Mouse (Mus musculus): ENCODE data around the gene Wfdc1.
A peak's percentile ranks its signal among the peaks of the same experiment; 100 is the strongest.

Wfdc1 gene

DNA sequence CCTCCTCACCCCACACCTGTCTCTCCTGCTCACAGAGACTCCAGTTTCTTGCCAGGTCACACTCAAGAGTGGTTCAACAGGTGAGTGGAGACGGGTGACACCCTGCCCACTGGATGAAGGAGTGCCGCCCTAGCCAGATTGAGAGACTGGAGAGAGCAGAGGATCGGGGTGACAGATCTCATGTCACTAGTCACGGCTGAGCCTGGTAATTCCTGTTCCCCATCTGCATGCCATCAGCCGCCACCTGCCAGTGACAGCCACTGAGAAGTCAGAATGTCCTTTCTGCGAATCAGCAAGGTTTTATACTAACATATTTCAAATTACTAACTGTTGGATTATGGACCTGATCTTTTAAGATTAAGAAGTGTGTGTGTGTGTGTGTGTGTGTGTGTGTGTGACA lies 24.4 kb downstream of the Wfdc1 start:
- DNase-seq (ENCODE audit: low read depth, low spot score), result no peak

DNA sequence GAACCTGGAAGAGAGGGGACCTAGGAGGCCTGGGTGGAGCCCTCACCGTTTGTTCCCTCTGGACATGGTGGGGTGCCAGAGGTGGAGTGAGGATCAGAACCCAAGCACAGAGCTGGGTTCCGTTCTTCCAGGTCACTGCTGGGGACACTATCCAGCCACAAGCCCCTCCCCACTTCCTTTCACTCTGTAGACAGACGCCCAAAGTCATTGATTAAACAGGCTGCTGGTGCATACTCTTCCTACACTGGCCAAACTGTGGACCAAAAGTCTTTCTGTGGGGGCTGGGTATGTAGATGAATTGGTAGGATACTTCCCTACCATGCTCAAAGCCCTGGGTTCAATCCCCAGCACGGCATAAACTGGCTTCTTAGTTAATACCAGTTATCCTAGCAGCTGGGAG lies 25.8 kb downstream of the Wfdc1 start:
- no peak for DNase-seq (ENCODE audit: low read depth, low spot score)

DNA sequence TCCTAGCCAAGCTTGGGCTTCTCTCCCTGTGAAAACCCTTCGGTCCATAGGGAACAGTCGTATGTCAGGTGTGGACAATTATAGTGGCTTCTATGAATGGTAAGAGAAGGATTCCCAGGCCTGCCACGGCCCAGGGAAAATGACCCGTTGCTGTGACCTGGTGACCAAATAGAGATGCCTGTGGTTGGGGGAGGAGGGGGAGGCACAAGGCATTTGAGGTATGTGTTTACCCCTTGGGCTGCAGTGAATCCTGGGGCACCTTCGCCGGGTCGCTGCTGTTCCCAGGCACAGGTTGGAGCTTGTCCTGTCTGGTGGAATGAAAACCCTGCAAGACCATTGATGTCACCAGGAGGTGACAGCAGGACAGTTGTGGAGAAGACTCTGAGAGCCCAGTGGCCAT lies 28.5 kb downstream of the Wfdc1 start:
- no peak for DNase-seq (ENCODE audit: low read depth, low spot score)

DNA sequence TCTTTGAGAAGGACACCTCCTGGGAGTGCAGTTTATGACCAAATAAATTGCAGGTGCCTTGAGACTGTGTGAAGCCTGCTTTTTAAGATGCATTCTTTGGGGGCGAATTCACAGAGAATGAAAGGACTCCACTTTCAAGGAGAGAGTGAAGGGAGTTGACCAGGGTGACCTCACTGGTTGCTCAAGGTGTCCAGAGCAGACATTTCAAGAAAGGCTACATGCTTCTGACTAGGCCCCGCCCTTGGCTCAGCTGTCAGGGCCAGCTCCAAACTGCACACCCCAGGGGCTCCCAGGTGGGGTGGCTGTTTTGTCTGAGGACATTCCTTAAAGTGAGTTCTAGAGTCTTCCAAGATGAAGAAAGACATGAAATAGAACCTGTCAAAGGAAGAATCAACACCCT lies 31.0 kb downstream of the Wfdc1 start:
- no peak for DNase-seq (ENCODE audit: low read depth, low spot score)

DNA sequence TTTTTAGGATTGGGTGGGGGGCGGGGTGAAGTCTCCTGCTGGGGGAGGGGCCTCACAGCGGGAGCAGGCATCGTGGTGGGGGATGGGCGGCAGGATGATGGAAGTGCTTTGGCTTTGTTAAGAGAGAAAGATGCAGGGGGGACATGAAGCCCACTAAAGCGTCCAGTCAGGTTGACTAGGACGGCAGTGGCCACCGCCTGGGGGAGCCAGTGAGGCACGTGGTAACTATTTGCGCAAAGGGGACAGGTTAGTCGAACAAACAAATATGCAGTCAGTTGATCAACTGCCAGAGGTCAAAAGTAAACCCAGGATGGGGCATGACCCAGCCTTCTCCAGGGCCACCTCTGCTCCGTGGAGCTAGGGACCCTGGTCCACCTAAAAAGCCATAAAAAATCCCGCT lies 32.8 kb downstream of the Wfdc1 start:
- no peak for DNase-seq (ENCODE audit: low read depth, low spot score)

DNA sequence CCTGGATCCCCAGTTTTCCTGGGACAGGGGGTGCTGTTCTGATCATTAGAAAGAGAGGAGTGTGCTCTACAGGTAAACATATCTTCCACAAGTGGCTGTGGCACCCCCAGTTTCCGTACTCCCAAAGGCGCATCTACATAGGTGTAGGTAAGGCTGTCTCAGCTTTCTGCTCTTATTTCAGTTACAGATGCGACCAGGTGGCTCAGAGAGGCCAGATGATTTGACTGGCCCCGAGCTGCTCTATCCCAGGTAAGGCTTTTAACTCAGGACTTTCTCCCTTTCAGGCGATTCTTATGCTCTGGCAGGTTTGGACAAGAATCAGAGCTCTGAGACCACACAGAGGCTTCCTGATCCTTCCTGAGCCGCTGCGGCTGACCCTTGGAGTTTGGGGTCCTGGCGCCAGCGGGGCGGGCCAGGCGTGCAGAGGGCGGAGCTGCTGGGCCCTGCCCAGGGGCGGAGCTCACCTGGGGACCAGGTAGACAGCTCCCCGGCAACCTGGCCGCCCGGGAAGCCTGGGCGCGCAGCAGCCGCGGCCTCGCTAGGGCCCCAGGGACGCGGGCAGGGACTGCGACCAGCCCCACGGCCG lies 33.5 kb downstream of the Wfdc1 start, which contains the start of gene Atp2c2:
Atp2c2 (plus strand) TSS at position 461 of the 586 bp plus-strand sequence.
- DNase-seq (ENCODE audit: low read depth, low spot score), result no peak

DNA sequence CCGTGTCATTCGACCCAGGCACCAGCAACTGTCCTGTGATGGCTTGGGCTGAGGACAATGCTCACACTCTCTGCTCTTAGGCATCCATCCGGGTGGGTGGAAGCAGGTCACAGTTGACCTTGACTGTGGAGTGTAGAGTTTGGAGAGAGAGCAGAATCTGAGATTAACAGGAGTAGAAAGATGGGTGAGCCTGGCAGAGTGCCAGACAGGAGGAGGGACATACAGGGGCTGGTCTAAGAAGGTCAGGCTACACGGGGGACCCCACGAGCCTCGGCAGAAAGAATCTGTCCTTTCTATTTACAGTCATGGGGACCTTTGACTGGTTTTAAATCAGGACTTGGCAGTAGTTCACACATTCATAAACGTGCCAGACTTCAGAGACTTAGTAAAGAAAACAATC lies 36.8 kb downstream of the Wfdc1 start:
- no peak for DNase-seq (ENCODE audit: low read depth, low spot score)

DNA sequence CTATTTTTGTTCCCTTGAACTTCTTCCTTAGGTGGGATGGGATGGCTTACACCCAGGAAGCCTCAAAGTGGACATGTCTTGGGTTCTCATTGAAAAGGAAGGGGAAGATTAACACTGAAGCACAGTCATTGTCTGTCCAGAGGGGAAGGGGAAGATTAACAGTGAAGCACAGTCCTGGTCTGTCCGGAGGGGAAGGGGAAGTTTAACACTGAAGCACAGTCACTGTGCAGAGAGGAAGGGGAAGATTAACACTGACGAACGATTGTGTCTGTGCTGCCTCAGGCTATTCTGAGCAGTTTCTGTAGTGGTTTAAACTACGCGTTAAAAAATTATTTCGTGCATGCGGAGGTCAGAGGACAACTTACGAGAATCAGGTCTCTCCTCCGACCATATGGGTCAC lies 41.0 kb downstream of the Wfdc1 start:
- DNase-seq (ENCODE audit: low read depth, low spot score), result no peak

DNA sequence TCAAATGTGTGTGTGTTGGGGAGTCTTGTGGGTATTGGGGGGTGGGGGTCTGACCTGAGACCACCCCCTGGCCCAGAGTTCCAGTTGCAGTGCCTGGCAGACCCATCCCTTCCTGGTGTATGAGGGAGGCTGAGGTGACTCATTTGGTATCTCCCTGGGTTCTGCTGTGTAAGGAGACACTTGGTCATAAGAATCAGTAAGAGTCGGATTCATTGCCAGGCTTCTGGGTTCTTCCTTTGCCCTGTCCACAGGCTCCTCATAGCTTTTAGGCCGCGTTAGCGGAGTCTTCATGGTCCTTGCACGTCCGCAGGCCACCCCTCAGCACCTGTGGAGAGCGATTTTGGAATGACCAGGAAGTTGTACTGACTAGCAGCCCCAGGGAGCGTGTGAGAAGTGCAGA lies 42.3 kb downstream of the Wfdc1 start:
- peak; percentile 55 for DNase-seq (ENCODE audit: low read depth, low spot score)

DNA sequence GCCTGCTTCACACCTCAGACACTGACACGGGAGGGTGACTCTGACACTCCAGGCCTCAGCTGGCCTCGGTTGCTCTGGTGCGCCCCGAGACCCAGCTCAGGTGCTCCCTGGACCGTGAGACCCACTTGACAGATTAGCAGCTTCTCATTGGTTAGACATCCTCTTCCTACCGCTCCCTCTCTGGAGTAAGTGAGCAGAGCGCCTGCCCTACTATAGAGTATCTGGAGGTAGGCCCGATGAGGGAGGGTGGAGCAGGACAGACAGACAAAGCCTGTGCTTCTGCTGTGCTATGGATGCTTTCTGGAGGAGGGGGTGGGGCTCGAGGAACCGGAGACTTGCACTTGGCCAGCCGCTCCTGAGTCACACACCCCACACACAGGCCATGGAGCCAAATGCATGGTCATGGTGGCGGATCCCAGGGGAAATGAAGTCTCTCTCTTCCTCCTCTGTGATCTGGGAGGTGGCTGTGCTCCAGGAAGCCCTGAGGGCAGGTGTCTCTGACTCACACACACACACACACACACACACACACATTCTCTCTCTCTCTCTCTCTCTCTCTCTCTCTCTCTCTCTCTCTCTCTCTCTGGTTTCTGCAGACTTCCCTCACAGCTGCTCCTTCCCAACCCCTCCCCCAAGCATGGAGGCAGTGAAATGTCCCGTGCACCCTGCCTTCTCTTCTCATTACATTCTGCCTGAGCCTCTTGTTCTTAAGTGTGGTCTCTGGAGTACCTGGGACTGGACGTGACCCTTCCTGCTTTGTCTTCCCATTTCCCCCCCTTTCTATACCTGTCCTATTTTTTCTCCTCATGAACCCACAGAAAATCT lies 42.9 kb downstream of the Wfdc1 start:
- DNase-seq (ENCODE audit: low read depth, low spot score), result peak; percentile 97

DNA sequence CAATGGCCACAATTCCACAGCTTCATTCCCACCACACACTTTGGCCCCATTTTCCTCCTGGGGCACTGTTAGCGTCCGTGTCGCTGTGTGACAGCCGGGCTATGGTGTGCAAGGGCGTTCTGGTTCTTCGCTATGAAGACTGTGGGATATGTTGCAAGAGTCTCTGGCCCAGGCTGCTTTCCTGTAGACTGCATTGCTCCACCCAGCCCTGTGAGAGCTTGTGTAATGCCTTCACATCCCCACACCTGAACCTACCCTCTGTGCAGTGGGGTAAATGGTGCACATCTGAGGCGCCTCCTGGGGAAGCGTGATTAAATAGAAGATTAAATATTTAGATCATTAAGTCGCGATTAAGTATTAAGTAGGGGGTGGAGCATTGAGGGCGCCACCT lies 43.5 kb downstream of the Wfdc1 start:
- DNase-seq (ENCODE audit: low read depth, low spot score), result peak; percentile 37

DNA sequence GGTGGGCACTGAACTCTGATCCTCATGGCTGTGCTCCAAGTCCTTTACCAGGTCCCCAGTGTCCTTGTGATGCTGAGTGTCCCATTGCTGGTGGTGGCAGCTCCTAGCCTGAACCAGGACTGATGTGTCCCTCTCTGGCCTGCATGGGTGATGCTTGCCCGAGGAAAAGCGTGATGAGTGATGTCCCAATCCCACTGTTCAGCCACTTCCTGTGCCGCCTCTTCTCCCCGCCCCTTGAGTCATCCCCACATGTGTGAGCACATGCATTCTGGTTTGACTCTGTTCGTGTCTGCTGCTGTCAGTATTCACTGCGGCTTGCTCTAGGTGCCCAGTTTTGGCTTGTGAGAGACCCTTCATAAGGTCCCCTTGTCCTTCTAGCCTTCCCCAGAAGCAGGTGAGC lies 46.1 kb downstream of the Wfdc1 start:
- DNase-seq (ENCODE audit: low read depth, low spot score), result peak; percentile 88

DNA sequence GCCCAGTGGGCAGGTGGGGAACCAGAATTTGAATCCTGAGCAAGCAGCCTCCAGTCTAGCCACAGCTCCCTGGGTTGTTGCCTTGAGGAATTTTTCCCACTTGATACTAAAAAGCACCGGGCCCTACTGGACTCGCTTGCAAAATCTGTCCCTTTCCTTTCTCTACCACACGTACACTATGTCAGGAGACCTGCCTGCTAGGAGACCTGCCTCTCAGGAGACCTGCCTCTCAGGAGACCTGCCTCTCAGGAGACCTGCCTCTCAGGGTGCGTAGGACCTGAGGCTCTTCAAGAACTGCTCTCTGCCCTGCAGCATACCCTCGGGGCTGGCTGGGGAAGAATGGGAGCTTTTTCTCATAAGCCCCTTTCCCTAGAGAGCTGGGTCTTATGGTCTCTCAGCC lies 47.3 kb downstream of the Wfdc1 start:
- DNase-seq (ENCODE audit: low read depth, low spot score), result no peak

DNA sequence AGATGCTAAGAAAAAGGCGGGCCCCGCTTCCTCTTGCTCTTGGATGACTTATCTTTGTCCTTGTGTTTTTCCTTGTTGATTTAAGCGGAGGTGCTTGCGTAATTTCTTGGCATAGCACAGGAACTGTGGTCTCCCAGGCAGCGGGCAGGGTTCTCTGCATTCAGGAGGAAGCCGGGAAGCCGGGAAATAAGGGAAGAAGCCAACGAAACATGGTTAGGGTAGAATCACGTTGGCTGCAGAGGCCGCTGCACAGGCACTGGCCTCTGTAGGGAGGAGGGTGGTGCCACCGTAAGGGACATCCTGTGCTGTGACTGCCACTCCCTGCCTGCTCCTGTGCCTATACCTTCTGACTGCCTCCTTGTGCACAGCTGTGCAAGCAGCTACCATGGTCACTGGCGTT lies 49.1 kb downstream of the Wfdc1 start:
- DNase-seq (ENCODE audit: low read depth, low spot score), result peak; percentile 86

DNA sequence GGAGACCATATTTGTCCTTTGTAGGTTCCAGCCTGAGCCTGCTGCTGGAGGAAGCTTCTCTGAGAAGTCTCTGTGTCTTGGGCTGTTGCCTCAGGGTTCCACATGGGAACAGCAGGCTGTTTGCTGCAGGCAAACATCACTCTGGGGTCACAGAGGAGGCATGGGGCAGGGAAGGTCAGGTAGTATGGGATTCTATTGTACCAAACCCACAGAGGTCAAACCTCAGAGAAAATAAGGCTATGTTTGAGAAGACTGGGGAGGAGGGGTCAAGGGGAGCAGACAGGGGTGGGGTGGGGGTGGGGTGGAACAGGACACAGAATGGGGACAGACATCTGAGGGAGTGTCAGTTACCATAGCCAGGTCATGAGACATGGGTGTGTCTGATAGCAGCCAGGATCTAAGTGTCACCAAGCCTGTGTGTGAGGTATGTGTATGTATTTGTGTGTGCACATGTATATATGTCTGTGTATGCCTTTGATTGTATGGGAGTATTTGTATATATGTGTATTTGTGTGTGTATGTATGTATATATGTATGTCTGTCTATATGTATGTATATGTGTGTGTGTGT lies 50.6 kb downstream of the Wfdc1 start:
- DNase-seq (ENCODE audit: low read depth, low spot score), result no peak

DNA sequence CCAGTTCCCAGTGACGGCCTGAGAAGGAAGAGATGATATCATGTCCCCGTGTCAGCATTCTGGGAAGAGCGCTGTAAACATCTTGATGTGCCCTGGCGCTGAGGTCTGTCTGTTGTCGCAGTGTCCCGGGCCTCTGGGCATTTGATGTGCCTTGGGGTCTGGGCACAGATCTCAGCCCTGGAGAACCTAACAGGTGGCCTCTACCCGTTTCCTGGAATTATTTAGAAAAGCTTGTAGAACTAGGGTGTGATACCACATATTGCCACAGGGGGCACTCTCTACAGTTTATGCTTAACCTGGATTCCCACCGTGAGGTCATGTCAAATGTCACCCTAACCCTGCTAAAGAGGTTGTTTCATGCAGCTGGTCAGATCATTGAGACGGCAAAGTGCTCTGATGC lies 51.6 kb downstream of the Wfdc1 start:
- peak; percentile 34 for DNase-seq (ENCODE audit: low read depth, low spot score)

DNA sequence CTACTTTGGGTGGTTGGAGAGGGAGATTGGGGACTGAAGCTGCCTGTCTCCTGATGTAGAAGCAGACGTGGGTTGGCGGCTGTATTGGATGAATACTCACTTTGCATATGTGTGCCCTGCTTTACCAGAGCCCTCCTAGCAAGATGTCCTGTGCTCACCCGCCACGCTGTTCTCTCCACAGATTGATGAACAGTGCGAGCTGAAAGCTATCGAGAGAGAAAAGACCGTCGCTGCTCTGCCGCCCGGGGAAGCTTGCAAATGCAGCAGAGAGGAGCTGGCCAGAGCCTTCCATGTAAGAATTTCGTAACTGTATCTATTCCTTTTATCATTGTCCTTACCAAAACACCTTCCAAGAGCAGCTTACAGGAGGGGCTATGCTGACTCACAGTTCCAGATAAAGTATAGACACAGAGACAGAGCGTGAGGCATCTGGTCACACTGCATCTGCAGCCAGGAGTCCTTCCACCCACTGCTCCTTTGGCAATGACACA lies 52.9 kb downstream of the Wfdc1 start:
- no peak for DNase-seq (ENCODE audit: low read depth, low spot score)

DNA sequence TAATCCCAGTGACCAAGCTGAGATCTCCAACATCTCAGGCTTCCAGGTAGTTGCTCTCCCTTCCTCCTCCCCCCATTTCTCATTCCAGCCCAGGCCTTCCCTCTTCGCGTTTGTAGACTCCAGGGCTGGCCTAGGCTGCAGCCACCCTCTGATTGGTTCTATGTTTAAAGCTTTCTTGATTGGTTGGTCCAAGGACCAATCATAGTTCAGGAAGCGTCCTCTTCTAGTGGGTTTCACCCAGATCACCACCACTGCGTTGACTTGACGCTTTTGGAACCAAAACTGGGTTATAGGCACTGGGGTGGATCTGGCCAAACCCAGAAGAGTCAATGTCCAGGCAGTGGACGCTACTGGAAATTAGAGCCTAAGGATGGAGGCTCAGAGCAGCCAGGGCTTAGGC lies 56.2 kb downstream of the Wfdc1 start:
- DNase-seq (ENCODE audit: low read depth, low spot score), result no peak

DNA sequence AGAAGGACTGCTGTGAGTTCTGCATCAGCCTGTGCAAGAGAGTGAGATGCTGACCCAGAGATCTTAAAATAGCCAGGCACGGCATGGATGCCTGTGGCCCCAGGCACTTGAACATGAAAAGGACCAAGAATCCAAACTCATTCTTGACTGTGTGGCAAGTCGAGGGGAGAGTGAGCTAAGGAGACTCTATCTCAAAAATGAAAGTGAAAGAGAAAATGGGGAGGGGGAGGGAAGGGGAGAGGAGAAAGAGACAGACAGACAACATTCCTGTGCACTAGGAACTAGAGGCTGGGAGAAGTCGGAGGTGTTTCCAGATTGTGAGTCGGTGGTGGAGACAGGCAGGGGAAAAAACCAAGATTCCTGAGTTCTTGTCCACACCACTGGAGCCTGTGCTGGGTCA lies 57.5 kb downstream of the Wfdc1 start:
- DNase-seq (ENCODE audit: low read depth, low spot score), result peak; percentile 36

DNA sequence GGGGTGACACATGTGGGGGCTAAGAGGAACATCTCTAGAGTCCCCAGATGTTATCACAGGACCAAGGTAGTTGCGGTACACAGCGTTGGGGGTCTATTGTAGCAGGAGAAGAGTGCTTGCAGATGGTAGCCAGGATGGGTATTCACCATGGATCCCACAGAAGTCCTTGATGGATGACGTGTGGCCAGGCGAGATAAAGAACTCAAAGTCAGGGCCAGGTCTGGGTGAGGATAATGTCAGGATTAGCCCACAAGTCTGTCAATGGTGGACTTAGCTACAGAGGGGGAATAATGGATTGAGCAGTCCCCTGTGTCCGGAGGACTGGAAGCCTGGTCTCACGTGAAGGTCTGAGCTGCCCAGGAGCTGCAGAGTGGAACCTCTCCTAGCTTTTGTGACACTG lies 58.4 kb downstream of the Wfdc1 start:
- DNase-seq (ENCODE audit: low read depth, low spot score), result no peak

DNA sequence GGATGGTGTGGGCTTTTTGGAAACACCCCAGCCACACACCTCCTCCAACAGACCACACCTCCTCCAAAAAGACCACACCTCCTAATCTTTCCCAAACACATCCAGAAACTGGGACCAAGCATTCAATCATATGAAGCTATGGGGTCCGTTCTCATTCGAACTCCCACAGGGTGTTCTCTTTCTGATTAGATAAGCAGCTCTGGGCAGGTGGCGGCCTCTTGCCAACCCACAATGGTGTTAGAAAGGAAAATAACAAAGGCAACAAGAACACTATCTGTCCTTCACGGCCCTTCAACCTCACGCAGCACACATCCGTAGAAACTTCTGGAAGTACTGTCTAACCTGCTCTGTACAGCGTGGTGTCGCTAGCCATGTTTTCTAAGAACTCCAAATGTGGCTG lies 60.9 kb downstream of the Wfdc1 start:
- DNase-seq (ENCODE audit: low read depth, low spot score), result no peak

DNA sequence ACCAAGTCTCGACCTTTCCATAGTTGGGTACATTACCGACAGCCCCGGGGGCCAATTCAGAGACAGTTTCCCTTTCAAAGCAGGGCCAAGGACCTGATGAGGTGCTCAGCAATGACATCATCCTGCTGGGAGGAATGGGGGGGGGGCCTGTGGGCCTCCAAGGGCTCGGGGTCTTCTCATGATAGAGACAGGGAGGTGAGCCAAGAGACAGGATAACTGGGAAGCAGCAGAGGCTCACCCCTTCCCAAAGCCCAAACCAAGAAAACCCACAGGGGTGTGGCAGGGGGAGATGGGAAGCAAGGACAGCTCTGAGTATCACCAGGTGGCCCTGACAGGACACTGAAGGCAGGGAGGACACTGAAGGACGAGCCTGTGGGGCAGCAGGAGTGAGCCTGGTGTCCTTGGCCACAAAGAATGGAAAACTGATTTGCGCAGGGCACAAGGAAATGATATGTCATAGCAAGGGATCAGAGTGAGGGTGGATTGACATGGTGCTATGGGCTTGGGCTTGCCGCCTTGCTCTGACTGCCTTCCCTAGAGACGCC lies 62.3 kb downstream of the Wfdc1 start:
- DNase-seq (ENCODE audit: low read depth, low spot score), result no peak

DNA sequence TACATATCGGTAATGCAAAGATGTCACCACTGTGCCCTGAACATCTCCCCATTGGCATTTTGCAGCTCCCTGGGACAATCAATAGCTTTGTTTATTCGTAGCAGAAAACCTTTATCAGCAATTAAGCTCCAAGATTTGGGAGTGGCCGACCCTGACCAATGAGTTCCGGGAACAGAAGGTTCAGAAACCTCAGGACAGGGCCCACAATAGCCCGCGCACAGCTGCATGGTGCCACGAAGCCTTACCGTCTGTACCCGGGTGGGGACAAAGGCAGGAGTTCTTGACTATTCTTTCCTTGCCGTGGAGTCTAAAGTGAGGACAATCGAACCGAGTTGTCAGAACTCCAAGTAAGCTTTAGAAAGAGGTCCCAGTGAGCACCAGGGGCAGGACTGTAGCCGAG lies 65.9 kb downstream of the Wfdc1 start:
- DNase-seq (ENCODE audit: low read depth, low spot score), result no peak

All from 3T3-L1 (cell line).